20 mouse cellular contexts compared by ENCODE assay signal in the genomic region with DNA sequence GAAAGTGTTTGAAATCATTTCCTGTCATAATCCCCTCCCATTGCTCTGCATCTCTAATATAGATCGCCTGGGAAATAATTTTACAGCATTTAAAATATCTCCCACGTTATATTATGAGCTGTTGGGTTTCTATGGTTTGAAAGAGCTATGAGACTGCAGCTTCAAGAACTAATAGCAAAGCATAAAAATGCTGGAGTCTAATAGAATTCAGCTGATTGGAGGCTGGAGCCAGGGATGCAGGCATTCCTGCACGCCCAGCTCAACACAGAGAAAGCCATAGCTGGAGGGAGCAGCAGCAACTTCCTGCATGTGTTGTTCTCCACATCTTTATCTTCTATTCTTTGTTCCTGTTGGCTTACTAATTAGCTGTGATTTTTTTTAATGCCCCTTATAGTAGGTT.
DNase-seq lines count a peak whose midpoint lies in the region; ATAC-seq and TF ChIP-seq lines count a peak whose summit lies in the region.
"Had no signal": no experiment of that assay in that cellular context is flagged by ENCODE, and none has a peak within 500 bp of the region (broad histone marks: within the 10 kb centered on the region; RNA-seq: fewer than 3 reads in every experiment).

No protein-coding gene starts in this region.

- no peak overlapping the region for H3K4me2 ChIP-seq in limb, embryonic 14.5 days (replicated peaks; ENCODE audit: low read depth, low read length, severe bottlenecking)
- no peak overlapping the region for H3K4me2 ChIP-seq in embryonic facial prominence, embryonic 15.5 days (replicated peaks)
- H3K4me2 ChIP-seq in limb, embryonic 15.5 days: no peak overlapping the region
- H3K4me2 ChIP-seq: embryonic facial prominence, embryonic 12.5 days; liver, embryonic 15.5 days; stomach, embryonic 15.5 days had no signal

- peak; percentile 41; the same call in 1 of the 2 replicates for ATAC-seq in limb, embryonic 14.5 days (ENCODE audit: low FRiP score, low read depth)
- no peak for ATAC-seq in embryonic facial prominence, embryonic 15.5 days (ENCODE audit: insufficient number of reproducible peaks, low FRiP score, low TSS enrichment, low read depth)
- no peak for ATAC-seq in limb, embryonic 15.5 days (ENCODE audit: insufficient number of reproducible peaks, low FRiP score, low TSS enrichment, low read depth)
- ATAC-seq: intestine, postnatal 0 days had no signal

- H3K36me3 ChIP-seq in limb, embryonic 14.5 days (ENCODE audit: control insufficient read depth, insufficient read depth, low read length): no peaks in the 10 kb centered on the region
- no peaks in the 10 kb centered on the region for H3K36me3 ChIP-seq in limb, embryonic 10.5 days
- no peaks in the 10 kb centered on the region for H3K36me3 ChIP-seq in embryonic facial prominence, embryonic 15.5 days
- no peaks in the 10 kb centered on the region for H3K36me3 ChIP-seq in limb, embryonic 15.5 days
- H3K36me3 ChIP-seq: embryonic facial prominence, embryonic 12.5 days; heart, embryonic 10.5 days; liver, embryonic 15.5 days; stomach, embryonic 15.5 days had no signal

- no peak for TF ChIP-seq POLR2A in limb, embryonic 14.5 days (IDR thresholded peaks at IDR 0.05; ENCODE audit: borderline replicate concordance, extremely low read depth, insufficient read depth, insufficient read length)

- H3K9me3 ChIP-seq in limb, embryonic 14.5 days (ENCODE audit: control insufficient read depth, low read length): no peaks in the 10 kb centered on the region
- H3K9me3 ChIP-seq in limb, embryonic 10.5 days (replicated peaks): no peaks in the 10 kb centered on the region
- H3K9me3 ChIP-seq in embryonic facial prominence, embryonic 15.5 days (replicated peaks): no peaks in the 10 kb centered on the region
- no peaks in the 10 kb centered on the region for H3K9me3 ChIP-seq in limb, embryonic 15.5 days
- H3K9me3 ChIP-seq: embryonic facial prominence, embryonic 12.5 days; heart, embryonic 10.5 days; liver, embryonic 15.5 days; stomach, embryonic 15.5 days had no signal

- H3K27me3 ChIP-seq in limb, embryonic 14.5 days (ENCODE audit: control insufficient read depth, insufficient read depth, low read length): no peaks in the 10 kb centered on the region
- no peaks in the 10 kb centered on the region for H3K27me3 ChIP-seq in limb, embryonic 10.5 days (ENCODE audit: low read depth, poor library complexity, severe bottlenecking)
- H3K27me3 ChIP-seq in embryonic facial prominence, embryonic 15.5 days: no peaks in the 10 kb centered on the region
- no peaks in the 10 kb centered on the region for H3K27me3 ChIP-seq in limb, embryonic 15.5 days
- H3K27me3 ChIP-seq: embryonic facial prominence, embryonic 12.5 days; liver, embryonic 15.5 days; stomach, embryonic 15.5 days had no signal

- H3K4me1 ChIP-seq in limb, embryonic 14.5 days (ENCODE audit: control insufficient read depth, insufficient read depth, low read length): peaks cover 15% of the 10 kb centered on the region
- peaks cover 11% of the 10 kb centered on the region for H3K4me1 ChIP-seq in limb, embryonic 10.5 days
- H3K4me1 ChIP-seq in embryonic facial prominence, embryonic 15.5 days: peaks cover 7% of the 10 kb centered on the region; the same call in 1 of the 2 replicates
- peaks cover 15% of the 10 kb centered on the region; the same call in 1 of the 2 replicates for H3K4me1 ChIP-seq in limb, embryonic 15.5 days
- H3K4me1 ChIP-seq: embryonic facial prominence, embryonic 12.5 days; heart, embryonic 10.5 days; liver, embryonic 15.5 days; stomach, embryonic 15.5 days had no signal

- H3K27ac ChIP-seq in limb, embryonic 14.5 days (replicated peaks; ENCODE audit: low read depth, low read length): peak overlapping the region; percentile 22; the same call in 1 of the 2 replicates
- no peak overlapping the region for H3K27ac ChIP-seq in limb, embryonic 10.5 days
- H3K27ac ChIP-seq in embryonic facial prominence, embryonic 15.5 days (replicated peaks): peak overlapping the region; percentile 48; the same call in 1 of the 2 replicates
- peak overlapping the region; percentile 72; the same call in 1 of the 2 replicates for H3K27ac ChIP-seq in limb, embryonic 15.5 days
- H3K27ac ChIP-seq: embryonic facial prominence, embryonic 12.5 days; heart, embryonic 10.5 days; liver, embryonic 15.5 days; macrophage; stomach, embryonic 15.5 days had no signal

- 32% methylated on average over 3 of the region's 3 CpGs for WGBS in limb, embryonic 14.5 days
- 75% methylated on average over 3 of the region's 3 CpGs for WGBS in limb, embryonic 10.5 days
- WGBS in embryonic facial prominence, embryonic 15.5 days: 42% methylated on average over 3 of the region's 3 CpGs
- WGBS in limb, embryonic 15.5 days: 37% methylated on average over 3 of the region's 3 CpGs

- peak; percentile 10 for DNase-seq in heart, adult 8-10 months (ENCODE audit: low spot score)
- DNase-seq in heart, postnatal 10 days: no peak
- peak; percentile 71 for DNase-seq in limb, embryonic 14.5 days (ENCODE audit: low spot score)
- no peak for DNase-seq in limb, embryonic 10.5 days (ENCODE audit: low spot score)
- no peak for DNase-seq in right cerebral cortex, postnatal 36 days (ENCODE audit: low spot score in 2 of 2)
- DNase-seq: adrenal gland, adult 8-10 months; cerebellum, adult 18-20 months; cerebellum, postnatal 14 days; liver; retina, postnatal 1 day; right cerebral cortex, postnatal 4 days; thymus, postnatal 25 days had no signal

- H3K9ac ChIP-seq in limb, embryonic 14.5 days (ENCODE audit: low read depth, low read length, severe bottlenecking): no peak overlapping the region
- no peak overlapping the region for H3K9ac ChIP-seq in embryonic facial prominence, embryonic 15.5 days
- no peak overlapping the region for H3K9ac ChIP-seq in limb, embryonic 15.5 days
- H3K9ac ChIP-seq: embryonic facial prominence, embryonic 12.5 days; liver, embryonic 15.5 days; stomach, embryonic 15.5 days had no signal

- intact Hi-C loops in heart, postnatal 10 days (cut with DNase I): no loop called here

- no peak overlapping the region for H3K4me3 ChIP-seq in limb, embryonic 14.5 days (replicated peaks; ENCODE audit: low read length)
- H3K4me3 ChIP-seq in limb, embryonic 10.5 days: no peak overlapping the region
- H3K4me3 ChIP-seq in embryonic facial prominence, embryonic 15.5 days (replicated peaks): no peak overlapping the region
- no peak overlapping the region for H3K4me3 ChIP-seq in limb, embryonic 15.5 days
- H3K4me3 ChIP-seq: embryonic facial prominence, embryonic 12.5 days; heart, embryonic 10.5 days; liver, embryonic 15.5 days; stomach, embryonic 15.5 days had no signal

Comparison
In these comparisons a context has a peak if more than half of its experiments do, and no peak if none do; other contexts are left out.
1. DNase-seq: peak in heart, adult 8-10 months (single experiment) and limb, embryonic 14.5 days (single experiment); none in heart, postnatal 10 days (0 of 2), limb, embryonic 10.5 days (single experiment) and right cerebral cortex, postnatal 36 days (0 of 2).